Mouse (Mus musculus) lung, embryonic 16.5 days (tissue): ENCODE measurements around the gene Sync. TPM values are rescaled to one million over a fixed set of nuclear protein-coding genes. Genes with fewer than 3 reads are reported as not detected.

ENCODE experiments used
- ATAC-seq: fragments of 200-750 bp; cut with Nextera tagmentation; 2 replicates; pipeline ENCODE4 v1.8.0; 2017; ENCODE audit warnings: low read depth, mild to moderate bottlenecking, moderate library complexity
- H3K27ac ChIP-seq: fragments of 300-500 bp; sonication (generic); 2 replicates; pipeline ENCODE4 v1.5.1; 2014; ENCODE audit warnings: mild to moderate bottlenecking, control low read depth, low read length
- H3K27me3 ChIP-seq: fragments of 300-500 bp; sonication (generic); 2 replicates; pipeline ENCODE4 v1.6.1; 2014; ENCODE audit warnings: low read depth, low read length, mixed read lengths; ENCODE audit not compliant: control insufficient read depth, insufficient read depth
- H3K36me3 ChIP-seq: fragments of 300-500 bp; sonication (generic); 2 replicates; pipeline ENCODE4 v1.6.1; 2014; ENCODE audit warnings: low read length; ENCODE audit not compliant: control insufficient read depth, insufficient read depth
- H3K4me1 ChIP-seq: fragments of 300-500 bp; sonication (generic); replicated peaks from 2 replicates; pipeline ENCODE4 v1.6.1; 2014; ENCODE audit warnings: low read length, mixed read lengths; ENCODE audit not compliant: control insufficient read depth, insufficient read depth
- H3K4me2 ChIP-seq: fragments of 300-500 bp; sonication (generic); 2 replicates; pipeline ENCODE4 v1.6.1; 2014; ENCODE audit warnings: low read depth, low read length, control low read depth
- H3K4me3 ChIP-seq: fragments of 300-500 bp; sonication (generic); 2 replicates; pipeline ENCODE4 v1.5.1; 2014; ENCODE audit warnings: mild to moderate bottlenecking, low read length, control low read depth
- H3K9ac ChIP-seq: fragments of 300-500 bp; sonication (generic); 2 replicates; pipeline ENCODE4 v1.6.1; 2014; ENCODE audit warnings: low read length, control low read depth
- H3K9me3 ChIP-seq: fragments of 300-500 bp; sonication (generic); 2 replicates; pipeline ENCODE4 v1.6.1; 2016; ENCODE audit warnings: low read length; ENCODE audit not compliant: control insufficient read depth
- WGBS: fragments of 180-500 bp; shearing (Covaris S2); extraction: QIAGEN DNeasy Blood & Tissue Kit; methylation state at CpG from one replicate; pipeline ENCODE4 v1.1.7; 2014; 5-methylcytosine and 5-hydroxymethylcytosine counted together
- polyA plus RNA-seq: library from polyadenylated mRNA; unstranded; fragments of >200 nt; fragmentation: Nextera tagmentation; extraction: Ambion mirVana; gene quantifications from 2 replicates; pipeline ENCODE4 v1.2.1, GENCODE M21; 2015

Sync gene
- polyA plus RNA-seq, 1 experiment from 2014 or later = 0.50 TPM

- peak; percentile 24 for ATAC-seq
- no peaks in the 10 kb centered on the region for H3K27me3 ChIP-seq
- no peaks in the 10 kb centered on the region for H3K9me3 ChIP-seq
- peak overlapping the region; percentile 60 for H3K4me2 ChIP-seq
- H3K9ac ChIP-seq = peak overlapping the region; percentile 98
- peak overlapping the region; percentile 98 for H3K27ac ChIP-seq
- peaks cover 21% of the 10 kb centered on the region for H3K4me1 ChIP-seq
- peak overlapping the region; percentile 97 for H3K4me3 ChIP-seq
- H3K36me3 ChIP-seq = peaks cover 6% of the 10 kb centered on the region
- WGBS = under 1% methylated on average over 53 of the region's 62 CpGs
Measured at GRCm38 (mm10) chr4:129334677-129335215, 47.3 kb downstream of the Sync start.

GRCm38 (mm10) chr4:129335216-129336074, 48.0 kb downstream of the Sync start, which contains the start of the genes Rbbp4 and Zbtb8os:
TSS of gene Rbbp4 (minus strand) at chr4:129335370.
TSS of gene Zbtb8os (plus strand) at chr4:129335695.
- peak; percentile 98 for ATAC-seq
- peak within 1 kb of the TSS; percentile 100 for H3K27ac ChIP-seq
- under 1% methylated on average over 72 of the region's 73 CpGs for WGBS
- peak within 1 kb of the TSS; percentile 98 for H3K9ac ChIP-seq
- H3K4me1 ChIP-seq = peaks cover 21% of the 10 kb centered on the region
- H3K4me3 ChIP-seq = peak within 1 kb of the TSS; percentile 97
- H3K9me3 ChIP-seq = no peaks in the 10 kb centered on the region
- no peaks in the 10 kb centered on the region for H3K27me3 ChIP-seq
- peaks cover 6% of the 10 kb centered on the region for H3K36me3 ChIP-seq
- H3K4me2 ChIP-seq = peak within 1 kb of the TSS; percentile 86

- Histone ChIP-seq H3K4me1 (peaks cover 21% of the 10 kb centered on the region), H3K4me3 (peak overlapping the region; percentile 97), H3K9me3 (no peaks in the 10 kb centered on the region), H3K27me3 (no peaks in the 10 kb centered on the region), H3K36me3 (peaks cover 5% of the 10 kb centered on the region), H3K9ac (peak overlapping the region; percentile 82), H3K4me2 (peak overlapping the region; percentile 86), H3K27ac (peak overlapping the region; percentile 100)
- ATAC-seq = no peak
- WGBS = 37% methylated on average over 14 of the region's 14 CpGs
Measured at GRCm38 (mm10) chr4:129336291-129336690, 48.9 kb downstream of the Sync start.

GRCm38 (mm10) chr4:129339743-129340142, 52.3 kb downstream of the Sync start:
- H3K27me3 ChIP-seq = no peaks in the 10 kb centered on the region
- no peaks in the 10 kb centered on the region; the same call in 1 of the 2 replicates for H3K4me1 ChIP-seq
- H3K9ac ChIP-seq = no peak overlapping the region
- ATAC-seq = no peak
- H3K36me3 ChIP-seq = peaks cover 14% of the 10 kb centered on the region
- no peak overlapping the region for H3K4me2 ChIP-seq
- no peaks in the 10 kb centered on the region for H3K9me3 ChIP-seq
- 89% methylated on average over 3 of the region's 3 CpGs for WGBS
- H3K4me3 ChIP-seq = no peak overlapping the region
- H3K27ac ChIP-seq = no peak overlapping the region

- Histone ChIP-seq H3K36me3 (peaks cover 19% of the 10 kb centered on the region), H3K4me3 (no peak overlapping the region), H3K27me3 (no peaks in the 10 kb centered on the region), H3K9ac (no peak overlapping the region), H3K4me1 (no peaks in the 10 kb centered on the region), H3K4me2 (no peak overlapping the region), H3K27ac (no peak overlapping the region), H3K9me3 (no peaks in the 10 kb centered on the region)
- ATAC-seq = no peak
- 87% methylated on average over 1 of the region's 1 CpGs for WGBS
Measured at GRCm38 (mm10) chr4:129341888-129342287, 54.5 kb downstream of the Sync start.

- Histone ChIP-seq H3K4me2 (no peak overlapping the region), H3K4me3 (no peak overlapping the region), H3K9ac (no peak overlapping the region), H3K27ac (no peak overlapping the region), H3K27me3 (no peaks in the 10 kb centered on the region), H3K9me3 (no peaks in the 10 kb centered on the region), H3K4me1 (no peaks in the 10 kb centered on the region), H3K36me3 (peaks cover 19% of the 10 kb centered on the region)
- WGBS = 69% methylated on average over 2 of the region's 2 CpGs
- no peak for ATAC-seq
Measured at GRCm38 (mm10) chr4:129342705-129343104, 55.3 kb downstream of the Sync start.

GRCm38 (mm10) chr4:129346481-129347154, 59.2 kb downstream of the Sync start:
- peaks cover 17% of the 10 kb centered on the region for H3K36me3 ChIP-seq
- no peak for ATAC-seq
- no peak overlapping the region for H3K27ac ChIP-seq
- H3K4me2 ChIP-seq = no peak overlapping the region
- 66% methylated on average over 15 of the region's 15 CpGs for WGBS
- H3K4me1 ChIP-seq = no peaks in the 10 kb centered on the region
- no peak overlapping the region for H3K4me3 ChIP-seq
- H3K27me3 ChIP-seq = no peaks in the 10 kb centered on the region
- H3K9ac ChIP-seq = no peak overlapping the region
- H3K9me3 ChIP-seq = no peaks in the 10 kb centered on the region

GRCm38 (mm10) chr4:129350644-129351043, 63.2 kb downstream of the Sync start:
- H3K4me2 ChIP-seq = no peak overlapping the region
- peak; percentile 88 for ATAC-seq
- 5% methylated on average over 1 of the region's 1 CpGs for WGBS
- H3K9ac ChIP-seq = no peak overlapping the region
- H3K4me1 ChIP-seq = no peaks in the 10 kb centered on the region
- no peak overlapping the region for H3K27ac ChIP-seq
- no peaks in the 10 kb centered on the region for H3K27me3 ChIP-seq
- peaks cover 13% of the 10 kb centered on the region for H3K36me3 ChIP-seq
- H3K4me3 ChIP-seq = no peak overlapping the region
- H3K9me3 ChIP-seq = no peaks in the 10 kb centered on the region

- Histone ChIP-seq H3K27me3 (no peaks in the 10 kb centered on the region), H3K27ac (no peak overlapping the region), H3K4me1 (no peaks in the 10 kb centered on the region), H3K36me3 (peaks cover 17% of the 10 kb centered on the region), H3K4me2 (no peak overlapping the region), H3K4me3 (no peak overlapping the region), H3K9ac (no peak overlapping the region), H3K9me3 (no peaks in the 10 kb centered on the region)
- ATAC-seq = peak; percentile 51; the same call in 1 of the 2 replicates
- WGBS = 67% methylated on average over 6 of the region's 6 CpGs
Measured at GRCm38 (mm10) chr4:129351111-129351510, 63.7 kb downstream of the Sync start.
